Mouse (Mus musculus) adipocyte (in vitro differentiated cells): ENCODE measurements around the gene C2cd5.
"Not testable (repeated sequence)": the region's sequence is repeated elsewhere in the genome, so short reads cannot be mapped to it uniquely, and the experiment has no call there.

Experiments
- DNase-seq: peaks from one replicate; pipeline ENCODE4 v3.0.0-alpha.2; 2016; ENCODE audit warnings: low spot score

Gene C2cd5

DNA sequence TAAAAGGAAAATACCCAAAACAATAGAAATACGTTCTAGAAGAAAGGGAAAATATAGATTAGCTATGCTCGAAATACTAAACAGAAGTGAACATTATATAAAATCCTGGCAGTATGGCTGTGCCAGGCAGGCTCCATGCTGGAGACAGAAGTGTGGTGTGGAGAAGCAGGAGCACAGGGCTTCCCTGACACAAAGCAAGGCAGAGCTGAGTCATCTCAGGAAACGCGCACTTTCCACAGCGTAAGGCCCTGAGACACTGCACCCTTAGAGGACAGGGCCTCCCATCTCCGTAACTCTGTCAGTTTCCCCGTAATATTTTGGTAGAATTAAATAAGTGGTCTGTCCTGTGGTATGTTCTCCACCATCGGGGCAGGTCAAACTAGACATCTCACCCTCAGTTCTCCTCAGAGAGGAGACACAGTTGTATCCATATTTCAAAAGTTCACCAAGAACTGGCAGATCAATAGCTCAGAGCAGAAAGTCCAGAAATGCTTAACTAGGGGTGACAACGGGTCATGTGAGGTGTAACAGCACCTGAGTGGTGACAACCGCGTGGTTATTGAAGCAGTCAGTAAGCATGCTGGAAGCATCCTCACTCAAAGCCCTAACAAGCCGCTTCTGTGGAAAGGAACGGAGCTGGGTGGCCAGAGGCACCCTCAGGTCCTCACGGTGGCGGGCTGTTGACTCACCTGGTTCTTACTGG, 87.3 kb downstream of the C2cd5 start:
- DNase-seq, result no peak

DNA sequence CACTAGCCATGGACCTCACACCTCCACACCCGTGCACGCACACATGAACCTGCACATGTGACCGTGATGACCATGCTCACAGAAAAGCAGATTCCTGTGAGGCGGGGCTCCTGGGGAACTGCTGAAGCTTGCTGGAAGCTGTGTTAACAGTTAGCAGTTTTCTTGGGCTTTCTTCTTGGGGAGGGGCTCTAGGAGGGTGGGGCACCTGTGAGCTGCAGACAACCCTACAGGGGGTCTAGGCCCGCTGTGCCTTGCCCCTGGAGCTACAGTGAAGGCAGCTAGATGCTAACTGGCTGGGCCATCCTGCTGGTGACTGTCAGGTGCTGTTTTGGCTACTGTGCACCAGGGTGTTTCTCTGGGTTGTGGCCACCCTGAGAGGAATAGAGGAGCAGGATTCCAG, 91.1 kb downstream of the C2cd5 start:
- DNase-seq, result no peak

DNA sequence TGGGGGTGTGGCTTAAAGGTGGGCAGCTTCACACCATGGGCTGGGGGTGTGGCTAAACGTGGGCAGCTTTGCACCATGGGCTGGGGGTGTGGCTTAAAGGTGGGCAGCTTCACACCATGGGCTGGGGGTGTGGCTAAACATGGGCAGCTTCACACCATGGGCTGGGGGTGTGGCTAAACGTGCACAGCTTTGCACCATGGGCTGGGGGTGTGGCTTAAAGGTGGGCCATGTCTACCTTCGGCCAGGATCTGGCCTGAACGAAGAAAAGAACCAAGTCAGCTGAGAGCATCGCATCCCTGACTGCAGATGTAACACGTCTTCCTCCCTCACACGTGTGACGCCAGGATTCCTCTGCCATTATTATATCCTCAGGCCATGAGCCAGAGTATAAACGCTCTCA, 94.7 kb downstream of the C2cd5 start:
- not testable (repeated sequence) for DNase-seq

DNA sequence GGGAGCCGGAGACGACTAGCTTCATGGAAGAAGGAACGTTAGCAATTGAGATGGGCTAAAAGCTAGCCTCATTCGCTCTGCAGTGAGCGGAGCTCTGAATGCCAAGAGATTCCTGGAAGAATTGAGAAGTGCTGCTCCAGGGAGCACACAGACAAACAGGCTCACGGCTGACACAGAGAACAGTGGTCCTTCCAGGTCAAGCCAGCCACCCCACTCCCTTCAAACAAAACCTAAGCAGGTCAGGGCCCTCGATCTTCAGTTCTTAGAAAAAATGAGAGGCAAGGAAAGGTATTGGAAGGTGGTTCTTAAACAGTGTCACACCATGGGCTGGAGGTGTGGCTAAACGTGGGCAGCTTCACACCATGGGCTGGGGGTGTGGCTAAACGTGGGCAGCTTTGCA, 95.1 kb downstream of the C2cd5 start:
- DNase-seq, result no peak

DNA sequence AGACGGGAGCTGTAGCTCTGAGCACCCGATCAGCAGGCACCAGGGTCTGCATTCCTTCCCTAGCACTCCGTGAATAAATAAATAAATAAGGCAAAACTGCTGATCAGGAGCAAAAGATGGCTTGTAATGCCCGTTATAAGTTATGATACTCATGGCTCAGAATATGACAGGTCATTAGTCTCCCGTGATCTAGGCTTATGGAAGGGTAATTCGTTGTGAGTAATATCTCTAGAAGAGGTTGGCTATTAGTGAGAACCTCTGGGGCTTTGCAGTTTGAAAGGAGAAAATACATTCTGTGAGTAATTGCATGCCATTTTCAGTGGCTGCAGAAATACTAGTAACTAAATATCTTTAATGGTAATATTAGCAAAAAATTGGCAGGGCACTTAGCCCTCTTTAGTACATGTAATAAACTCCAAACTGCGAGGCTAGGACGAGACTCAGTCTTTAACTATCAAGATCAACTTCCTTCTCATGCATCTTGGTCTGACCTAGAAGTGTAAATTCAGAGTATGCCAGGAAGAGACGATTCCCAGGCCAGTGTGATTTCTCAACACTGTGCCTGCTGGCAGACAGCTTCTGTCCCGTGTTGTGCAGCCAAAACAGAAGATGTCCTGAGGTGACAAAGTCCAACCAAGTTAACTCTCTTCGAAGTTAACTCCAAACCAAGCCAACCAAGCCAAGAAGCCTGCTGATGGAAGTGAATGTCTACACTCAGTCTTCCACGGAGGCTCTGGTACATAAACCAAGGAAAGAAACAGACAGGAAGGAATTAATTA, 101.5 kb downstream of the C2cd5 start:
- DNase-seq, result peak; percentile 94

DNA sequence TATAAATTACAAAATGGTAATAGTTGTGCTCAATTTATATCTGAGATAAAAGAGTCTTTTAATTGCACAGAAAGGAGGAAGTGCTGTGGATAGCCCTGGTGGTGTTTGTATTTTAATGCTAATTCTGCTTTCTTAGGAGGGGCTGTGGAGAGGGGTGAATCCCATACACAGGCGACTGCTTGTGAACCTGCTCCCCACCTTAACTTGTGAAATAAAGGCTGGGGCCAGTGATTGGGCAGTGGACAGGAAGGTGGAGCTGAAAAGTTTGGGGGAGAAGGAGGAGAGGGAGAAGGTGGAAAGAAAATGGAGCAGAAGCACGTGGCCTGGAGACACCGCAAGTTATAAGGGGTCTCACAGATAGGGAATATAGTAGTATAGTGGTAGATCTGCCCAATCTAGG, 103.1 kb downstream of the C2cd5 start:
- DNase-seq, result no peak

DNA sequence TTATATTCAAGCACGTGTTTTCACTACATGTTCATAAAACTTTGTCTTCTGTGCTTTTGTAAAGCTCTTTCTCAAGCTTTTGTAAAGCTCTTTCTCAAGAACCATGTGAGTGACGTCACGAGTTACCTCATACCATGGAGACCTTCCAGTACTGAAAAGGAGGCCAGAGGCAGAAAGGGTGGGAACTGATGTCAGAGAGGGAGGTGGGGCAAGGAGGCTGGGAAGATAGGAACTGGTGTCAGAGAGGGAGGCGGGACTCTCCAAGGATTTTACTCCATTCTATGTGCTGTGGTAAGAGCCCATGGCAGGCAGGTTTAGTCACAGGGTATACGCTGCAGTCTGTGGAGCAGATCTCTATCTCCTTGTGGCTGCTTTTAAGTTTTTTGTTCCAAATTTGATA, 104.4 kb downstream of the C2cd5 start:
- peak; percentile 91 for DNase-seq

DNA sequence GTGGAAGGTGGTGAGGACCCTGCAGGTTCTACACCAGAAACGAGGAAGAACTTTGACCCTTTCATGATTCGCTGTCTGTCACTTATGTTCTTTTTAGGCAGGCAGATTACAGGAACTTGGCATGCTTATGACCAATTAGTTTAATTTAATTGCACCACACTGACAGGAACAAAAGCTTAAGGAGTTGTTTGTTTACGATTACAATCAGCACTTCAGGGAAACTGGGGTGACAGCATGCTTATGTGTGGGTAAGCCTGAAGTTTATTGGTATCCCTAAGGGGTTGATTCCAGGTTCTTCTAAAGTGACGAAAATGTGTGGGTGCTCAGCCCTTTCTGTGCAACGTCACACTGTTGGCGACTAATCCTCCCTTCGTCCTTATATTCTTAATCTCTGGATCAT, 105.1 kb downstream of the C2cd5 start:
- no peak for DNase-seq

DNA sequence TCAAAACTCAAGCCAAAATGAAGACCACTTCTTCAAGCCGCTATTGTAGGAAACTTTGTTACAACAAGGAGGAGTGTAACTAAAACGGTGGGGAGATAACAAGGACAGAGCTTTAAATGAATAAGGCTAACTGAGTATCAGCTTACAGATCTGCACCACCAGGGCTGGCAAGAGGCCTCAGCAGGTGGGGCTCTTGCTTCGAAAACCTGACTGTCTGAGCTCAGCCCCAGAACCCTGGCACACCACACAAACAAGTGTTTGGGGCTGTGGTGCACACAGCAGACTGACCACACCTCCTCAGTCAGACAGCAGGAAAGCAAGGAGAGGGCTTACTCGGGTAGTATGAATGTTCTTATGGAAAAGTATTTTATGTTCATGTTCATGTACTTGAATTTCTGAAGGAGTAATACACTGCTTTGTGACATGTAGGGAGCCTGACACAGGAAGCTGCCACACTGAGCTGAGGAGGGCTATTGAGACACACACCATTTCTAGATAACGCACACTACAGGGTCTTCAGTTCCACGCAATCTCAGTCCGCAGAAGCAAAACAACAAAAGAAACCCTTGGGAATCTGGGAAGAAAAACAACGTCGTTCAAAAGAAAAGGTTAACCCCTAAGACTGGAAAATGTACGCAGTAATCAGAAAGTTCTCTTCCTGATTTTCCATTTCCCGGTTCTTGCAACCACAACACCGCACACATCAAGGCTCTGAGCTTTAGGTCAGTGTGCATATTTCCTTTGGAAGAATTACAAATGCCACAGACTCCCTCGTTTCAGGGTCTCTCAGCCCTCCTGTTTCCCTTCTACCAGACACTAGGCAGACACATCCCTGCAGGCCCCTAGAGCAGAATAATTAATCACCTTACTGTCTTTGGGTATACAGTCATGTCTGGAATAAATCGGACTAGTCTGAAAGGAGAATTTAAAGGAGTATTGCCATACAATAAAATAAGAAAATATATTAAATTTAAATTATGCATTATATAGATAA, 105.9 kb downstream of the C2cd5 start:
- DNase-seq, result no peak

DNA sequence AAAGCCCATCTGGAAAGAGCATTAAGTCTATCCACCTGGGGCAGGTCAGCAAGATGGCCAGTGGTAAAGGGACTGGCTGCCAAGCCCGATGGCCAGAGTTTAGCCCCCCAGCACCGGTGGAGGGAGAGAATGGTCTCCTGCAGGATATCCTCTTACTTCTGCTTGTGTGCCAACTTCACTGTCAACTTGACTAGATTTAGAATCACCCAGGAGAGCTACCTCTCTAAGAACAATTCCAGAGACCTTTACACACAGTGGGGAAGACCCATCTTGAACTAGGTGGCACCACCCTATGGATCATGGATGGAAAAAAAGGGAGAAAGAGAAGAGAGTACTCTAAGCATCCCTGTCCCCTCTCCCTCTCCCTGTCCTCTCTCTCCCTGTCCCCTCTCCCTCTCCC, 107.0 kb downstream of the C2cd5 start:
- no peak for DNase-seq

DNA sequence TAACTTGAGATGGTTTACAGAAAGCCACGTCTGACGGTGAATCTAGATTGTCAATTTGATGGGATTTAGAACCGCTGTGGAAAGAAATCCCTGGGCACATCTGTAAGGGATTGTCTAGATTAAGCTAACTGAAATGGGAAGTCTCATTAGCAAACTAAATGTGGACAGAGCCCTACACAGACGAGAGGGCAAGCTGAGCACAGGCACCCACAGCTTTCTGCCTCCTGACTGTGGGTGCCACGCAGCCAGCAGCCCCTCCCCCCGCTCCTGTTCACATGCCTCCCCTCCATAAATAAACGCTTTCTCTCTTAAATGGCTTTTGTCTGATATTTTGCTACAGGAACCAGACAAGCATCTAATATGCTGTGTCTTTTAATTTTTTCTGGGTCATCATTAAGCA, 107.8 kb downstream of the C2cd5 start:
- no peak for DNase-seq

DNA sequence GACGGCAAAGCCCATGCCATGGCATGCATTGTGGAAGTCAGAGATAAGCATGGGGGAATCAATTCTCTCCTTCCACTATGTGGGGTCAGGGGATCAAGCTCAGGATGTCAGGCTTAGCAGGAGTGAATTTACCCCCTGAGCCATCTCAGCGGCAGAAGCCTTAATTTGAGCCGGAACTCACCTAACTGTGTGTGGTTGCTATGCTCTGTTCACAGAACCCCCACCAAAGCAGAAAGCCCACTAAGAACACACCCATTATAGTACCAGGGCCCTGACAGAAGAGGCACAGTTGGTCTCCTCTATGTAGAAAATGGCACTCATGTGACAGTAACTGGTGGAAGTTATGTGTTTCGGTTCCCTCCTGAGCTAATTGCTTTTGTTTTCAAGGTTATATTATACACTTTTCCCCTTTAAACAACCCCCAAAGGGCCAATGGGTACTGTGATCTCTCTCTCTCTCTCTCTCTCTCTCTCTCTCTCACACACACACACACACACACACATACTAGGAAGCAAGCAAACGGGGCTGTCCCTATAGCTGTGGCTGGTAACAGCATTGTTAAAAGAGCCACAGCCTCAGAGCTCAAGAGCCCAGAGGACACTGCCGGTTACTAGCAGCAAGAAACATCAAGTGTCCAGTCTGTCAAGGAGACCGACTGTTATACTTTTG, 108.4 kb downstream of the C2cd5 start:
- DNase-seq, result no peak

DNA sequence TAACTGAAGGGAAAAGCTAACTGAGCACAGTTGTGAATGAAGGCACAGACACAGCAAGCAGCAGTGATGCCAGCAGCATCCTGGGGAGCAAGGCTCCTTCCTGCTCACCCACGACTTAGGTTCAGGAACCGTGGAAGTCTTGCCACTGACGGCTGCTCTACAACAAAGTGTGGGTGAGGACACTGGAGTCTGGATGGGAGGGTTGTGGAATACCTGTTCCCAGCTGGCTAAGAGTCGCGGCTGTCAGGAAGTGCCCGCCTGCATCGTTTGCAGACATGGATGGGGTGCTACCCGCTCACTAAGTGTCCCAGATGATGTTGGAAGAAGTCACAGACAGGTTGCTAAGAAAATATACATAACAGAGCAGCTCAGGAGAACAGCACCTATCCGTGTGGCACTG, 109.4 kb downstream of the C2cd5 start:
- DNase-seq, result no peak

DNA sequence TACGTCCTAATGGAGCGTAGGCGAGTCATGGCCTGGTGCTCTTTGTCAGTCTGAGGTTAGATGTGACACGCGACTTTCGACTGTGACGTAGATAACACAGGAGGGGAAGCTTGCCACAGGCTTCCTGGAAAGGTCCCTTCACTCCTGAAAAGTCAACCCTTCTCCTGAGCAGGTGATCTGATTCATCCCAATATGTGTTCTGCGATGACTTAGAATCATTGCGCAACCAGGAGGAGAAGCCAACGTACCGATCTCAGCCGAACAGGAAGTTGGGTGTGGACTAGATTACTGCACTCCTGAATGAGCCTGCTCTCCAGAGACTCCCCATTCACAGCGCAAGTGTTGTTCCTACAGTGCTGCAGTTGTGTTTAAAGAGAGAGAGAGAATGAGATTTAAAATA, 110.4 kb downstream of the C2cd5 start:
- no peak for DNase-seq

DNA sequence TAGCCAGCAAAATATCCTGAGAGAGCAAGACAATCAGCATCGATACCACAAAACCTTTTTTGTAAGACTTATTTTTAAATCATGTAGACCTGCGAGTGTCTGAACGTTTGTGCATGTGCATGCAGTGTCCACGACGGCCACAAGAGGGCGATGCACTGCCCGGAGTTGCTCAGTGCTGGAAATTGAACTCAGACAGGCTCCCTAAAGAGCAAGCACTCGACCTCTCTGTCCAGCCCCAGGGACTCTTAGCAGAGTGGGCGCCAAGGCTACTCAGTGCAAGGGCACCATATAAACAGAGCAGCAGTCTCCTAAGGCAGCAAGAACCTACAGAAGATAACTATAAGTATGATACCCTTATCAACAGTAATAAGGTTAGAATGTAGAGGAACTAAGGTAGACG, 111.2 kb downstream of the C2cd5 start:
- peak; percentile 47 for DNase-seq

DNA sequence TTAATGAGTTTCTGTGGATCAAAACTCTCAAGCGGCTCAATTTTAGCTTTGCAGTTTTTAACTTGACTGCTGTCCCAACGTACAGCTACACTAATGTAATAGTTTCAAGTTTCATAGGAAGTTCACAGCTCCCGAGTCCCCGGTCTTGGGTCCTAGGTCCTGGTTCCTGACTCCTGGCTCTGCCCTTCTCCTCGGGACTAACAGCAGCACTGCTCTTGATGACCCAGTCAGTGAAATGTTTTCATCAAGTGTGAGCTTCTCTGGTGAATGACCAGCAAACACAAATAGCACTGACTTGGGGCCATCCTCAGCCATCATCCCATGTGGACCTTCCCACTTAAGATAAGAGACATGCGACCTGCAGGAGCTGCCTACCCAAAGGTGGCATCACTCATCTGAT, 111.7 kb downstream of the C2cd5 start:
- DNase-seq, result no peak

DNA sequence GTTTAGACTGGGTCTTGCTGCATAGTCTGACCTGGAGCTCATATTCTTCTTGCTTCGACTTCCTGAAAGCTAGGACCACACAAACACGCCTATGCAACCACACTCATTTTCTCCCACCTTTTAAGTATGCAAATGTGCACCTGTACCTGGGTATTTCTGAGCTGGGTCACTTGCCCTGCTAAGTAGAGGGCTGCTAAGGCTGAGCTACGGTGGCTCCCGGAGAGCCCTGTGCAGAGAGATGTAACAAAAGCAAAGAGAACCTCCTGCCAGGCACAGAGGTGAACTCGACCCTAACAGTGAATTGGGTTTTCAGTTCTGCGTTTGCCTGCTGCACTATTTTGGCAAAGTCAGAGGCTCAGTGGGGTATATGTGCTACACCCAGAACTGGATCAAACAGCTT, 112.3 kb downstream of the C2cd5 start:
- no peak for DNase-seq

DNA sequence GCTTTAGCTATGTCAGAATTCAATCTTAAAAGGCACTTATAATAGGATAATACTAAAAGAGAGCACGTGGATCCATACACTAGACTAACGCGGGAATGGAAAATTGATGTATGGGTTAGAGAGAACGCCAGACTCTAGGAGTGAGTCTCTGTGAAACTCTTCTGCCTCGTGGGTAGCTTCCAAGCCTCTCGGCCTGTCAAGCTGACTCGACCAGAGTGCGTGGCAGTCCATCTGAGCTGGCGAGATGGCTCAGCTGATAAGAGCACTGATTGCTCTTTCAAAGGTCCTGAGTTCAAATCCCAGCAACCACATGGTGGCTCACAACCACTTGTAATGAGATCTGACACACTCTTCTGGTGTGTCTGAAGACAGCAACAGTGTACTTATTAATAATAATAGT, 113.2 kb downstream of the C2cd5 start:
- DNase-seq, result not testable (repeated sequence)

DNA sequence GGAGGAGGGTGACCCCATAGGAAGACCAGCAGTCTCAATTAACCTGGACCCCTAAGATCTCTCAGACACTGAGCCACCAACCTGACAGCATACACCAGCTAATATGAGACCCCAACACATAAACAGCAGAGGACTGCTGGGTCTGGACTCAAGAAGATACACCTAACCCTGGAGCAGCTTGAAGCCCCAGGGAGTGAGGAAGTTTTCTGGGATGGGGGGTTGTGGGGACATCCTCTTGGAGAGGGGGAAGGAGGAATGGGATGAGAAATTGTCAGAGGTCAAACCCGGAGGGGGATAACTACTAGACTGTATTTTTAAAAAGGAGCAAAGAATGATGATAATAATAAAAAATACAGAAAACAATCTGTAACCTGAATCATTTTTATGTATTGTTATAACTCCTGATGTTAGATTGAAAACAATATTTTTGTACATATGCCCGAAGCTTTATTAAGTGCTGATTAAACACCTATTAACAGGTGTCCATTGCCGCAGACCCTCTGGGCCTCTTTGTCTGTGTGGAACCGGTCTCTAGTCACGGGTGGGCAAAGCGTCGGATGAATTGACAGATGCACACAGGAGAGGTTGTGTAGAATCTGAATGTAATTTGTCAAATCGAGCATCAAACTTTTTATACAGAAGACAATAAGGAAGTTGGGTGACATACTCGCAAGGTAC, 114.2 kb downstream of the C2cd5 start:
- DNase-seq, result not testable (repeated sequence)

DNA sequence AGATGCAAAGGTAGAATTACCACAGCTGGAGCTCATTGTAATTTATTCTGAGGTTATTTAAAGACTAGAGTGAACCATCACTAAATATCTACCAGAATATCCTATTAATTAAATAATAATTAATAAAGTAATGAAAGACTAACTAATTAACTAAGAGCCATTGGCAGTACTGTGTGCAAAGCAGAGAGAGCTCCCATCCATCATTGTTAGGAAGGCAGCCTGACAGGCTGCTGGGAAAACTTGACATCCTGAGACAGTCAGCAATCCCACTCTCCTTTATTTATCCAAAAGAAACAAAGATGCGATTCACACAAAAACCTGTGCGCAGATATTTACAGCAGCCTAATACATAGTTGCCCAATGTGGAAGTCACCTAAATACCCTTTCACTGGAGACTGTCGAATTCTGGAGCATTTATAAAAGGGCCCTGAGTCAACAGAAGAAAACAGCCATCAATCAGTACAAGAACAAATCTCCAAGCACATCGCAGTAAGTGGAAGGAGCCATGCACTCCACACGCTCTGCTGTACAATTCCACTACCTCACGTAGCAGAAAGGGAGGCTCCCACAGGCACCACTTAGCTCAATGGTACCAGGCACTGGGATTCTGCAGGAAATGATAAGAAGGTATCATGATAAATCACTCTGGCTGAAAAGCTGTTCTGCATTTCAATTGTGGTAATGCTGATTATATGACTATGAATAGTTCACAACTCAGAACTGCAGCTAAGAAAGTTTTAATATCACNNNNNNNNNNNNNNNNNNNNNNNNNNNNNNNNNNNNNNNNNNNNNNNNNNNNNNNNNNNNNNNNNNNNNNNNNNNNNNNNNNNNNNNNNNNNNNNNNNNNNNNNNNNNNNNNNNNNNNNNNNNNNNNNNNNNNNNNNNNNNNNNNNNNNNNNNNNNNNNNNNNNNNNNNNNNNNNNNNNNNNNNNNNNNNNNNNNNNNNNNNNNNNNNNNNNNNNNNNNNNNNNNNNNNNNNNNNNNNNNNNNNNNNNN, 120.0 kb downstream of the C2cd5 start:
- no peak for DNase-seq
